Mouse (Mus musculus): ENCODE measurements around the gene Apba2. TPM values are rescaled to one million over a fixed set of nuclear protein-coding genes. Genes with fewer than 3 reads are reported as not detected.
A peak's percentile ranks its signal among the peaks of the same experiment; 100 is the strongest.

The Apba2 gene
- 17.0 and 19.6 TPM in 2 replicates for polyA plus RNA-seq (2016; fragmentation: Nextera tagmentation; extraction: Ambion mirVana)

DNA sequence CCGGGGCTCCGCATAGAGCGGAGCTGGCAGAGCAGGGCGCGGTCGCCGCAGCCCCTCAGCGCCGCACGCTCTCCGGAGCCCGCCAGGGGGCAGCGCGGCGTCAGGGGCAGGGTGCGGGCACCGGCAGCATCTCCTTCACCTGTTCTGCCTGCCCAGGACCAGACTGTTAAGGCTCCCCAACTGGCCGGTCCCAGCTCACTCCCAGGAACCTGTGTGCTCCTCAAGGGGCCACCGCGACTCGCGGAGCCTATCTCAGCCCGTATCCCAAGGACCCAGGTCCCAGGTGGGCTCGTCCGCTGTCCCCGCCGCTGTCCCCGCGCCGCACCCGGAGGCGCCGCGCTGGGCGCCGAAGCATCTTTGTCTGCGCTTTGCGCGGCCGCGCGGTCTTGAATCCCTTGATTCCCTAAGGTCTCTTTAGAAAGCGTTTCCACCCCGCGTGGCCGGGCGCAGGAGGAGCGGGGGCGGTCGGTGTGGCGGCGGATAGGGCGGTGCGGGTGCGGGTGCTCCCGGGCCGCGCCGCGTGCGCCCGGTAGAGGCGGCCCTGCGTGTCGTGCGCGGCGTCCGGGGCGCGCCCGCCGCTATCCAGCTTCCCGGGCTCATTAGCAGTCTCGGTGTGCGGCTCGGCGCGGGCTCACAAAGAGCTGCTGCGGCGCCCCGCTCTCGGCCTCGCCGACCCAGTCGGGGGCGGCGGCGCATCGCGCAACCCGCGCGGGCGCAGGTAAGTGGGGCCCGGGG lies at the start of gene Apba2:
Gene Apba2, plus strand, starts transcription at position 171 of the 735 bp plus-strand sequence.
- H3K4me3 ChIP-seq: peak within 1 kb of the TSS; percentile 65
- under 1% methylated on average over 91 of the region's 96 CpGs for WGBS
- H3K27ac ChIP-seq: 0 out of 2 replicates have a peak within 1 kb of the TSS, but pooled peaks have one; percentile 30
- H3K9ac ChIP-seq: peak within 1 kb of the TSS; percentile 72
- peaks cover 40% of the 10 kb centered on the region for H3K27me3 ChIP-seq
- no peaks in the 10 kb centered on the region for H3K9me3 ChIP-seq
- H3K4me1 ChIP-seq: no peaks in the 10 kb centered on the region
- ATAC-seq (ENCODE audit: insufficient number of reproducible peaks, insufficient read depth, low FRiP score, low TSS enrichment): peak; percentile 50
- no peaks in the 10 kb centered on the region for H3K36me3 ChIP-seq
- peak within 1 kb of the TSS; percentile 99 for H3K4me2 ChIP-seq (replicated peaks)

DNA sequence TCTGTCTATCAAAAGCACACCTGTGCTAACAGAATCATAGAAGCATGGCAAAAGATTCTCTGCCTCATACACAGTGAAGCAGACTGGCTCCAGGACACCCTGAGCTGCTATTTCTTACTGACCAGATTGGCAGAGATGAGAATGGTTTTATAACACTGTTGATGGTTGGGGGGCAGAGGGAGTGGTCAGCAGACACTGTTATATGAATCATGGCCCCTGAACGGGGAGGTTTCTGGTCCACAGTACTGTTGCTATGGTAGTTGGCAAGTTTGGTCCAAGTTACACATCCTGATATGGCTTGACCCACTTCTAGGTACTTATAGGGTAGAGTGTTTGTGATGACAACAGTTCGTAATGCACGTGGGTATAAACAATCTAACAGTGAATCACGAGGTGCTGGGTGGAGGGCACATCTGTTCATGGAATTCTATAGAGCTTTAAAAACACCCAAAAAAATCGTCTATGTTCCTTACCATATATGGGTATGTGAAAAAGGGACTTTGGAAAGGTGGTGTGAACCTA lies 49.6 kb upstream of the Apba2 start:
- Histone ChIP-seq H3K27me3 (no peaks in the 10 kb centered on the region), H3K9me3 (no peaks in the 10 kb centered on the region), H3K27ac (no peak overlapping the region), H3K4me3 (no peak overlapping the region), H3K9ac (no peak overlapping the region), H3K4me1 (no peaks in the 10 kb centered on the region), H3K4me2 (replicated peaks) (no peak overlapping the region), H3K36me3 (no peaks in the 10 kb centered on the region)
- WGBS: 82% methylated on average over 5 of the region's 5 CpGs
- ATAC-seq (ENCODE audit: insufficient number of reproducible peaks, insufficient read depth, low FRiP score, low TSS enrichment): no peak

DNA sequence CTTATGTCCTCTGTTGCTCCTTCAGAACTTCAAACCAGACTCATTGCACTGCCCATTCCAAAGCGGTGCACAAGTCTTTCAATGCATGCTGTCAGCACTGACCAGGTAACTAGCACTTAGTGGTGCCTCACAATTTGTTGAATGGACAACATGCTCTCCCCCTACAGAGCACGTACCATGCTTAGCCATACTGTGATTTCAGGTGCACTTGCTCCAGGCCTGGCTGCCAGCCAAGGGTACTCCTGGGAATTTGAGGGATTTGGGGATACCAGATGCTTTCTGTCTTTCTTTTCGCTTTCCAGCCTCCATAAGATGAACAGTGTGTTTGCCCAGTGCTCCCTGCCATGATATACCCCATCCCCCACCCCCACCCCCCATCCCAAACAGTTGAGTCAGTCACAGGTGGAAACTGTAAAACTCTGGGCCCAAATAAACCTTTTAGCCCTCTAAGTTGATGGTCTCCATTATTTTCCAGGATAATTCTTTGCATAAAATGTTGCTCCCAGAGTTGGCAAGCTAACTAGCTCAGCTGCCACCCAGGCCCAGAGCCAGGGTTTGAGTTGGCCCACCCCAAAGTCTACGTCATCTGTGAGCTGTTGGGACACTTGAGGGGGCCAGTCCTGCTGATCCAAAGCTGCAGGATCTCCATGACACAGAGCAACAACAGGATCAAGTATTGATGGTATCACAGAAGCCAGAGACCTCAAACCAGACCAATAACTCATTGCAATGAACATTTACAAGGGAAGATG lies 48.9 kb upstream of the Apba2 start:
- H3K27me3 ChIP-seq: no peaks in the 10 kb centered on the region
- H3K27ac ChIP-seq: no peak overlapping the region
- no peak overlapping the region for H3K4me2 ChIP-seq (replicated peaks)
- H3K9me3 ChIP-seq: no peaks in the 10 kb centered on the region
- H3K4me1 ChIP-seq: no peaks in the 10 kb centered on the region
- 74% methylated on average over 4 of the region's 4 CpGs for WGBS
- H3K4me3 ChIP-seq: no peak overlapping the region
- no peak for ATAC-seq (ENCODE audit: insufficient number of reproducible peaks, insufficient read depth, low FRiP score, low TSS enrichment)
- no peaks in the 10 kb centered on the region for H3K36me3 ChIP-seq
- no peak overlapping the region for H3K9ac ChIP-seq

DNA sequence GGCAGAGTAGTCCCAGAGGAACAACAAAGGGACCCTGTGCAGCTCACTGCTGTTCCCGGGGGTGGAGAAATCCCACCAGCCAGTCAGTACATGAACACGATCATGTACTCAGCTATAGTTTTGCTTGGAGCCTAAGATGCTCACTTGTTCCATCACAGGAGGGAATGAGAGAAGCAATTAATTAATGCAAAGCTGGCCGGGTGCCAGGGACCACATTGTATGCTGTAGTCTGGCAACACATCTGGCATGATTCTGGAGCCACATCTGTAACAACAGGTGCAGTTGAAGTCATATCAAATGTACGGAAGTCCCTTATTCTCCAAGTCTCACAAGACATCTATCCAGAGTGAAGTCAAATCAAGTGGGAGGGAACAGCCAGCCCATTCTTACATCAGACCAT lies 45.3 kb upstream of the Apba2 start:
- Histone ChIP-seq H3K9me3 (no peaks in the 10 kb centered on the region), H3K4me3 (no peak overlapping the region), H3K4me2 (replicated peaks) (no peak overlapping the region), H3K27ac (no peak overlapping the region), H3K4me1 (no peaks in the 10 kb centered on the region), H3K27me3 (no peaks in the 10 kb centered on the region), H3K36me3 (no peaks in the 10 kb centered on the region), H3K9ac (no peak overlapping the region)
- WGBS: 81% methylated on average over 4 of the region's 4 CpGs
- ATAC-seq (ENCODE audit: insufficient number of reproducible peaks, insufficient read depth, low FRiP score, low TSS enrichment): no peak

DNA sequence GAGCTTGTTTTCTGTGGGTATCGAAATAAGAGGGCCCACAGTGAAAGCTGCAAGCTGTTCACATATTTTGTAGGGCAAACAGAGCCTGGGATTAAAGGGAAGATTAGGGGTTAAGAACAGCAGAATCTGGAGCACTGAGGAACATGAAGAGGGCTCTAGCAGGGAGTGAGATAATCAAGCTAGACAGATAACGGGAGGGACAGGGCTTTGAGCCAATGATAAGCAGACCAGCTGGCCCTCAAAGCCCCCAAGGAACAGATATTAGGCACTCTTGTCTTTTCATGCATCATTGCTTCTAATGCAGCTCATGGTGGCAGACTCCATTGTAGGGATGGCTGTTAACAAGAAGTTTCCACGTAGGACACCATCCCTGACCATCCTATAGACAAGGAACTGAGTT lies 44.8 kb upstream of the Apba2 start:
- no peaks in the 10 kb centered on the region for H3K4me1 ChIP-seq
- no peak overlapping the region for H3K27ac ChIP-seq
- no peak for ATAC-seq (ENCODE audit: insufficient number of reproducible peaks, insufficient read depth, low FRiP score, low TSS enrichment)
- no peaks in the 10 kb centered on the region for H3K27me3 ChIP-seq
- H3K4me3 ChIP-seq: no peak overlapping the region
- H3K4me2 ChIP-seq (replicated peaks): no peak overlapping the region
- WGBS: 78% methylated on average over 3 of the region's 3 CpGs
- no peaks in the 10 kb centered on the region for H3K36me3 ChIP-seq
- no peaks in the 10 kb centered on the region for H3K9me3 ChIP-seq
- no peak overlapping the region for H3K9ac ChIP-seq

DNA sequence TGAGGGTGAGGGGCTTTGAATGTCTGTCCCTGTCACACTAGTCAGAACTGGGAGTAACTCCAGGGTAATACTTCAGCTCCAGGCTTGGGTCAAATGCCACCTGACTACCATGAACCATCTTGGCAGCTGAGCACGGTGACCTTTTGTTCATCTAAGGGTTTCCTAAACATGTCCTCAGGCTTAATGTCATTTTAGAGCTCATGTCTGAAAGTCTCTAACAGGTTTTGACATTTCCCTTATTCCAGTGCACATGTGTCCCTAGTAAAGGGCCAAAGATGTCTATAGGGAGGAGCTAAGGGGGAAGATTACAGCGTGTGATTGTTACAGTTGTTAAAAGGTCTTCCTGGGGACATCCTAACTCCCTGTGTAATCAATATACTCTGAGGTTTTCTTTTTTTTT lies 43.7 kb upstream of the Apba2 start:
- WGBS: 73% methylated on average over 2 of the region's 2 CpGs
- Histone ChIP-seq H3K4me1 (no peaks in the 10 kb centered on the region), H3K4me3 (no peak overlapping the region), H3K9ac (no peak overlapping the region), H3K9me3 (no peaks in the 10 kb centered on the region), H3K4me2 (replicated peaks) (no peak overlapping the region), H3K36me3 (no peaks in the 10 kb centered on the region), H3K27me3 (no peaks in the 10 kb centered on the region), H3K27ac (no peak overlapping the region)
- no peak for ATAC-seq (ENCODE audit: insufficient number of reproducible peaks, insufficient read depth, low FRiP score, low TSS enrichment)

DNA sequence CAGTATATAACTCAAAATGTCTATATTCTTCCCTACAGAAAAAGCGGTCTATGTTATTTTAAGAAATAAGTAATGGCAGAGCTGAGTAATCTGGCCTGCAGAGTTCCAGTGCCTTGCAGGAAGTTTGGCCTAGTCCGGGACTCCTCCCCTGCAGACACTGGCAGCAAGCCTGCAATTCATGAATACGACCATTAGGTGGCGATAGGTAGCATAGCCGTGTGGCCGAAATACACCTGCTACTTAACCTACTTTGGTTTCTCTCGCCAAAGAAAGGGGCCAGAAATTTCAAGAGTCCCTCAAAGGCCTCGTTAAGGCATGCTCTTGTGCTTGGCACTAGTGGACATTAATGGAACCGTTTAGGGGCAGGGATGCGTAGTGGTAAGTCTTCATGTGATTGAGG lies 4.1 kb upstream of the Apba2 start:
- Histone ChIP-seq H3K36me3 (no peaks in the 10 kb centered on the region), H3K27me3 (peaks cover 21% of the 10 kb centered on the region), H3K4me1 (no peaks in the 10 kb centered on the region), H3K4me3 (no peak overlapping the region), H3K9ac (no peak overlapping the region), H3K27ac (no peak overlapping the region), H3K4me2 (replicated peaks) (no peak overlapping the region), H3K9me3 (no peaks in the 10 kb centered on the region)
- no peak for ATAC-seq (ENCODE audit: insufficient number of reproducible peaks, insufficient read depth, low FRiP score, low TSS enrichment)
- WGBS: 39% methylated on average over 10 of the region's 10 CpGs

DNA sequence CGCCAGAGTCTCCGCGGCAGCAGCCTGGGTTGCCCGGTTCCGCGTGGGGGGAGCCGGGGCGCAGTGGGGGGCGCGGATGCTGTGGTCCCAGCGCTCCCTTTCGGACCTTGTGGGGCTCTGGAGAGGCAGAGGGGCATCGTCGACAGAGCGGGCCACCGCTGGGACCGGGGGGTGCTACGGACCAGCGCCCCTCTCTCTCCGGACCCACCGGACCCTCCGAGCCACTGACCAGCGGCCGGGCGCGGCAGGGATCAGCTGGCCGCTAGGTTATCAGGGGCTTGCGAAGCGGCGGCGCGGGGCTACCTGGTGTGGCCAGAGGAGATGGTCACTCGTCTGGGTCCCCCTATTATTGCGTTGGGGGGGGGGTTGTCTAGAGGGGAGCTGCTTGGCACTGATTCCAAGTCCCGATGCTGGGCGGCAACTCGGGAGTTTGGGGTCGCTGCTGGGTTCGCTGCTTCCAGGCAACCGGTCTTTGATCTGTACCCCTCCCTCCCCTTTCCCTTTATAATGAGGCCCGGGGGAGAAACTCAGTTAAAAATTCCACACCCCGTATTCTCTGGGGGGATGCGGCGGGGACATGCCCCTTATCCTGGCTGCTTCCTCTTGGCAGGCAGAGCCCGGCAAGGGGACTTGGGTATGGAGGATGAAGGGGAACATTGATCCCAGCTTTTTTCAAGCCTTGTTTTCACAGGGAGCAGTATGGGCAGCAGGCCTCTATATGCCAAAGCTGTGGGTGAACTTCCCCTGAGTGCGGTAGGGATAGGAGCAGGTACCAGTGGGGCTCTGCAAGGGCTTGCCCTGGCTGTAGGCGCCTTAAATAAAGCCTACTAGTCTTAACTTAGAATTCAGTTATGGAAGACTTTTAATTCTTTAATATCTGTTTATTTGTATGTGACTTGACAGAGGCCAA lies 1.0 kb downstream of the Apba2 start:
- peak overlapping the region; percentile 72 for H3K9ac ChIP-seq
- H3K36me3 ChIP-seq: no peaks in the 10 kb centered on the region
- no peaks in the 10 kb centered on the region for H3K9me3 ChIP-seq
- no peak for ATAC-seq (ENCODE audit: insufficient number of reproducible peaks, insufficient read depth, low FRiP score, low TSS enrichment)
- 2% methylated on average over 47 of the region's 47 CpGs for WGBS
- H3K4me3 ChIP-seq: peak overlapping the region; percentile 65
- H3K27me3 ChIP-seq: peaks cover 40% of the 10 kb centered on the region
- peak overlapping the region; percentile 99 for H3K4me2 ChIP-seq (replicated peaks)
- no peaks in the 10 kb centered on the region for H3K4me1 ChIP-seq
- H3K27ac ChIP-seq: 0 out of 2 replicates have a peak overlapping the region, but pooled peaks have one; percentile 30

DNA sequence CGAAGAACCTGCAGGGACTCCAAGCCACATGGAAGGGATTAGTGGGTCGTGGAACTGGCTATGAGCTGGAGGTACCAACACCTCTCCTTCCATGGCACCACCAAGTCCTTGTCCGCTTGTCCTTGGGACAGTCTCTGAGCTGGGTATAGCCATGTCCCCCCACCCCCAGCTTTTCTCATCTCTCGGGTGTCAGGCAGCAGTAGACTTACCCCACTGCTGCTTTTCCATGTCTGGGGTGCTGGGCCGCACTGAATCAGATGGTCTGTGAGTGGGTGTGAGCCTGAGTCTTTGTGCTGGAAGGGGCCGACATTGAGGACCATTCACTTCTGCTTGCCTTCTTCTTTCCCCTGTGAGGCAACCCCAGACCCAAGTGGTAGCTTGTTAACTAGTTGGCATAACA lies 2.1 kb downstream of the Apba2 start:
- Histone ChIP-seq H3K4me3 (no peak overlapping the region), H3K4me1 (no peaks in the 10 kb centered on the region), H3K36me3 (no peaks in the 10 kb centered on the region), H3K4me2 (replicated peaks) (no peak overlapping the region), H3K27me3 (peaks cover 40% of the 10 kb centered on the region), H3K9ac (no peak overlapping the region), H3K9me3 (no peaks in the 10 kb centered on the region), H3K27ac (no peak overlapping the region)
- WGBS: 72% methylated on average over 6 of the region's 6 CpGs
- ATAC-seq (ENCODE audit: insufficient number of reproducible peaks, insufficient read depth, low FRiP score, low TSS enrichment): no peak

DNA sequence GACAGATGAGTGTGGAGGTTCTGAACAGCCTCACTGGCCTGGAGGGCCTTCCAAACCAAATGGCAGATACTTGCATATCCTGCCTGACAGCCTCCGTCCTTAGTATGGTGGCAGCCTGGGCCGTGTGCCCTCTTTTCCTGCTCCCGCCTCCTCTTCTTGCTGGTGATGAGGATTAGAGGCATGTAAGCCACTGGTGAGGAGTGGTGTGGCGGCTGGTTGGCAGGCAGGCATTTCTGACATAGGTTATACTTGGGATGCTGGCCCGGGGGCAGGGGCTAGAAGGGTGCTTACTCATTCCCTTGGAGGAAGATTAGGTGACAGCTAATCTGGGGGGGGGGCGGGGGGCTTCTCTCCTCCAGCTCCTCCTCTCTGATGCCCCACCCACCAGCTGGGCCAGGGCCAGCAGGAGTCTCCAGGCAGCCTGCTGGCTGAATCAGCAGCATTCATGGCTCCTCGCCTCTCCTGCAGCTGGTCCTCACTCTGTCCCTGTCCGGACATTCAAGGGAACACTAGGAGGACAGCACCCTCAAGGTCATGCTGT lies 3.3 kb downstream of the Apba2 start:
- no peak for ATAC-seq (ENCODE audit: insufficient number of reproducible peaks, insufficient read depth, low FRiP score, low TSS enrichment)
- Histone ChIP-seq H3K9ac (no peak overlapping the region), H3K4me1 (no peaks in the 10 kb centered on the region), H3K4me2 (replicated peaks) (no peak overlapping the region), H3K27ac (no peak overlapping the region), H3K9me3 (no peaks in the 10 kb centered on the region), H3K4me3 (no peak overlapping the region), H3K36me3 (no peaks in the 10 kb centered on the region), H3K27me3 (peaks cover 40% of the 10 kb centered on the region)
- WGBS: 24% methylated on average over 8 of the region's 8 CpGs

DNA sequence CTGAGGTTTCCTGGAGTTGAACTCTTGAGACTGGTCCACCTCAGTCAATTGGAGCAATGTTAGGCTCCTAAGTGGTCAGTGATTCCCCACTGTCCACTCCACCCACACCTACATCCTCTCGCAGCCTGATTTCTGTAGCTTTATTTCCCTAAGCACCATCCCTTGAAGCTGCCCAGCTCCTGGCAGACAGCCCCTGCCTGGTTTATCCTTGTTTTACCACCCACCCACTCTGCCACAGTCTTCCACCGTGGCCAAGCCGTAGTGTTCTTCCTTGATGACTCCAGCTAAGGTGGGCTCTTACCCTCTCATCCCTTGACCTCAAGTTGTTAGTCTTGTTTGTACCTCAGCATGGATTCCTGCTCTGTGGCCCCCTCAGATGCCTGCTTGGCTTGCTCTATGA lies 4.1 kb downstream of the Apba2 start:
- 89% methylated on average over 3 of the region's 3 CpGs for WGBS
- H3K4me2 ChIP-seq (replicated peaks): no peak overlapping the region
- H3K4me3 ChIP-seq: no peak overlapping the region
- peaks cover 38% of the 10 kb centered on the region for H3K27me3 ChIP-seq
- H3K4me1 ChIP-seq: no peaks in the 10 kb centered on the region
- H3K27ac ChIP-seq: no peak overlapping the region
- no peak for ATAC-seq (ENCODE audit: insufficient number of reproducible peaks, insufficient read depth, low FRiP score, low TSS enrichment)
- no peaks in the 10 kb centered on the region for H3K9me3 ChIP-seq
- no peaks in the 10 kb centered on the region for H3K36me3 ChIP-seq
- H3K9ac ChIP-seq: no peak overlapping the region
